Mouse (Mus musculus): ENCODE results near the gene Klhl8. TPM values are rescaled to one million over a fixed set of nuclear protein-coding genes. Genes with fewer than 3 reads are reported as not detected.

Gene Klhl8
- total and polyA plus RNA-seq, 2 experiments from 2014 or later: 47.3 to 51.2 TPM

GRCm38 (mm10) chr5:103855483-103856211 lies 55.4 kb downstream of the Klhl8 start:
- H3K4me1 ChIP-seq (ENCODE audit: insufficient read depth): peaks cover 14% of the 10 kb centered on the region
- H3K27ac ChIP-seq (ENCODE audit: low read depth, low read length): no peak overlapping the region
- DNase-seq (no peak), ATAC-seq (no peak)
- H3K27me3 ChIP-seq (ENCODE audit: insufficient read depth, low read length): no peaks in the 10 kb centered on the region
- no peak overlapping the region for H3K4me3 ChIP-seq (ENCODE audit: low read depth, low read length)
- no peak for TF ChIP-seq CTCF (IDR thresholded peaks at IDR 0.05; ENCODE audit: low read depth)
- peaks cover 4% of the 10 kb centered on the region for H3K36me3 ChIP-seq (ENCODE audit: insufficient read depth)
- WGBS: 85% methylated on average over 14 of the region's 14 CpGs
- no peak overlapping the region for H3K4me2 ChIP-seq (ENCODE audit: low read depth)
- no peaks in the 10 kb centered on the region for H3K9me3 ChIP-seq (ENCODE audit: low read length)
- no peak overlapping the region for H3K9ac ChIP-seq

DNA sequence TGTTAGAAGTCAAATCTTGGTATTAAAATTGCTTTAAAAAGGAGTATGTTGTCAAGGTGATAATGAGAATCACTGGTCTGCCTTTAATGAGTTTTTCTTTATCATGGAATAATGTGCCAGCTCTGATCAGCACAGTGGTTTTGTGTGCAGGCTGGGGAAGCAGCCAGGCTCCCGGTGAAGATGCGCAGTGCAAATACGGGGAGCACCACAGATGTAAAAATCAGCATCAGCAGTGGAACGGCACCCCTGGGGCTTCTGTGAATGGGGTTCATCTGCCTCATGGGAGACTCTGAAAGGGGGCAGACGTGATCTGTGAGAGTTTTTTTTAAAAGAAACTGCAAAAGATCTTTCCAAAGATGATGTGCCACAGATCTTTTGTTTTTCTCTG lies 56.3 kb downstream of the Klhl8 start:
- DNase-seq (no peak), ATAC-seq (no peak)
- Histone ChIP-seq H3K36me3 (ENCODE audit: insufficient read depth) (peaks cover under 1% of the 10 kb centered on the region; the same call in 1 of the 2 replicates), H3K9ac (no peak overlapping the region), H3K9me3 (ENCODE audit: low read length) (no peaks in the 10 kb centered on the region), H3K4me3 (ENCODE audit: low read depth, low read length) (no peak overlapping the region), H3K27me3 (ENCODE audit: insufficient read depth, low read length) (no peaks in the 10 kb centered on the region), H3K27ac (ENCODE audit: low read depth, low read length) (no peak overlapping the region), H3K4me2 (ENCODE audit: low read depth) (no peak overlapping the region), H3K4me1 (ENCODE audit: insufficient read depth) (peaks cover 14% of the 10 kb centered on the region)
- 34% methylated on average over 5 of the region's 5 CpGs for WGBS
- no peak for TF ChIP-seq CTCF (IDR thresholded peaks at IDR 0.05; ENCODE audit: low read depth)

GRCm38 (mm10) chr5:103854041-103854806 lies 56.8 kb downstream of the Klhl8 start:
- WGBS: 49% methylated on average over 17 of the region's 17 CpGs
- Histone ChIP-seq H3K9me3 (ENCODE audit: low read length) (no peaks in the 10 kb centered on the region), H3K4me3 (ENCODE audit: low read depth, low read length) (no peak overlapping the region), H3K9ac (no peak overlapping the region), H3K27me3 (ENCODE audit: insufficient read depth, low read length) (no peaks in the 10 kb centered on the region), H3K4me2 (ENCODE audit: low read depth) (peak overlapping the region; percentile 8; the same call in 1 of the 2 replicates), H3K4me1 (ENCODE audit: insufficient read depth) (peaks cover 14% of the 10 kb centered on the region), H3K27ac (ENCODE audit: low read depth, low read length) (peak overlapping the region; percentile 69), H3K36me3 (ENCODE audit: insufficient read depth) (peaks cover 4% of the 10 kb centered on the region)
- ATAC-seq (peak; percentile 81), DNase-seq (peak; percentile 74)
- peak; percentile 49 for TF ChIP-seq CTCF (IDR thresholded peaks at IDR 0.05; ENCODE audit: low read depth)

- WGBS: 80% methylated on average over 4 of the region's 4 CpGs
- ATAC-seq (no peak), DNase-seq (no peak)
- H3K36me3 ChIP-seq (ENCODE audit: insufficient read depth): peaks cover 4% of the 10 kb centered on the region
- H3K4me2 ChIP-seq (ENCODE audit: low read depth): no peak overlapping the region
- no peaks in the 10 kb centered on the region for H3K27me3 ChIP-seq (ENCODE audit: insufficient read depth, low read length)
- H3K9me3 ChIP-seq (ENCODE audit: low read length): no peaks in the 10 kb centered on the region
- TF ChIP-seq CTCF (IDR thresholded peaks at IDR 0.05; ENCODE audit: low read depth): no peak
- H3K27ac ChIP-seq (ENCODE audit: low read depth, low read length): no peak overlapping the region
- H3K9ac ChIP-seq: no peak overlapping the region
- peaks cover 14% of the 10 kb centered on the region for H3K4me1 ChIP-seq (ENCODE audit: insufficient read depth)
- H3K4me3 ChIP-seq (ENCODE audit: low read depth, low read length): no peak overlapping the region
Observed at GRCm38 (mm10) chr5:103852756-103853549, 58.1 kb downstream of the Klhl8 start.

DNA sequence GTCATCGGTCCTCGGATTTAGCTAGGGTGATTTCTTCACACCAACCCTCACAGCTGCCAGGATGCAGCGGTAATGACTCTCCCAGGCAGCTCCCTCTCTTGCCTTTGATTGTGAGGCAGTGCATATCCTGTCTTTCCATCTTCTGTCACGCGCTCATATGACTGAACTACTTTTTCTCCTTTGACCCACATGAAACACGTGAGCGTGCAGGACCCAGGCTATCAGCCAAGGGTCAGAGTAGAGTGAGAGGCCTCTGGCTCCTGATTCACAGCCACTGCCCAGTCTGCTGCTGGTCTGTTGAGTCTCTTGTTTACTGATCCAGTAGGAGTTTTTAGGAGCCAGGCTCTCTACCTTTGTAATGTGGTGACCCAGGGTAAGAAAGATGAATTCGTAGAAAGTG lies 62.5 kb downstream of the Klhl8 start:
- H3K9me3 ChIP-seq (ENCODE audit: low read length): no peaks in the 10 kb centered on the region
- no peak overlapping the region for H3K4me3 ChIP-seq (ENCODE audit: low read depth, low read length)
- H3K27me3 ChIP-seq (ENCODE audit: insufficient read depth, low read length): no peaks in the 10 kb centered on the region
- DNase-seq (no peak), ATAC-seq (no peak)
- no peak overlapping the region for H3K4me2 ChIP-seq (ENCODE audit: low read depth)
- peaks cover 4% of the 10 kb centered on the region for H3K36me3 ChIP-seq (ENCODE audit: insufficient read depth)
- WGBS: 89% methylated on average over 8 of the region's 8 CpGs
- H3K27ac ChIP-seq (ENCODE audit: low read depth, low read length): no peak overlapping the region
- no peak overlapping the region for H3K9ac ChIP-seq
- TF ChIP-seq CTCF (IDR thresholded peaks at IDR 0.05; ENCODE audit: low read depth): no peak
- no peaks in the 10 kb centered on the region for H3K4me1 ChIP-seq (ENCODE audit: insufficient read depth)

GRCm38 (mm10) chr5:103846609-103847008 lies 64.5 kb downstream of the Klhl8 start:
- ATAC-seq (no peak), DNase-seq (no peak)
- Histone ChIP-seq H3K36me3 (ENCODE audit: insufficient read depth) (peaks cover 4% of the 10 kb centered on the region), H3K9ac (no peak overlapping the region), H3K27me3 (ENCODE audit: insufficient read depth, low read length) (no peaks in the 10 kb centered on the region), H3K4me2 (ENCODE audit: low read depth) (no peak overlapping the region), H3K27ac (ENCODE audit: low read depth, low read length) (no peak overlapping the region), H3K4me3 (ENCODE audit: low read depth, low read length) (no peak overlapping the region), H3K4me1 (ENCODE audit: insufficient read depth) (no peaks in the 10 kb centered on the region), H3K9me3 (ENCODE audit: low read length) (no peaks in the 10 kb centered on the region)
- TF ChIP-seq CTCF (IDR thresholded peaks at IDR 0.05; ENCODE audit: low read depth): no peak
- 48% methylated on average over 5 of the region's 5 CpGs for WGBS

Measured in forebrain, postnatal 0 days (tissue).